Mouse (Mus musculus) olfactory bulb, adult 2 months (tissue): Measurements from ENCODE around the gene Slc26a8.

Experiments
- CTCF ChIP-seq: fragments of 200-500 bp; IDR thresholded peaks from 2 replicates; pipeline ENCODE4 v1.5.1; 2012; ENCODE audit warnings: low read depth, mild to moderate bottlenecking, low read length, moderate library complexity; ENCODE audit not compliant: insufficient read depth
- POLR2A ChIP-seq: fragments of 200-500 bp; IDR thresholded peaks from 2 replicates; pipeline ENCODE4 v1.6.1; 2012; ENCODE audit warnings: mild to moderate bottlenecking, low read depth, low read length, moderate library complexity; ENCODE audit not compliant: insufficient read depth

- TF ChIP-seq POLR2A (no peak), CTCF (no peak)
Observed at GRCm38 (mm10) chr17:28628248-28629124, 61.5 kb downstream of the Slc26a8 start.
